Mouse (Mus musculus): ENCODE results near the gene Sqor.

Sqor gene

GRCm38 (mm10) chr2:122765071-122765793, at the start of gene Sqor:
Gene Sqor (plus strand): TSS chr2:122765237.
- in situ Hi-C loops (cut with MboI, MseI): no loop called here

- in situ Hi-C loops (cut with MboI, MseI): no loop called here
Observed at GRCm38 (mm10) chr2:122716301-122716842, 48.7 kb upstream of the Sqor start.

GRCm38 (mm10) chr2:122719232-122719631, 45.8 kb upstream of the Sqor start:
- in situ Hi-C loops (cut with MboI, MseI): no loop called here

- in situ Hi-C loops (cut with MboI, MseI): no loop called here
Observed at GRCm38 (mm10) chr2:122720564-122720963, 44.5 kb upstream of the Sqor start.

- in situ Hi-C loops (cut with MboI, MseI): loop anchor here (25.0 kb wide), 1 partner anchor 1263 kb away; the partner anchor contains the start of genes Hypk, Mfap1b and Serinc4
Observed at GRCm38 (mm10) chr2:122725604-122726003, 39.4 kb upstream of the Sqor start.

GRCm38 (mm10) chr2:122731456-122731855, 33.6 kb upstream of the Sqor start:
- in situ Hi-C loops (cut with MboI, MseI): loop anchor here (25.0 kb wide), 1 partner anchor 1269 kb away; the partner anchor contains the start of genes Hypk, Mfap1b and Serinc4

GRCm38 (mm10) chr2:122737894-122738830, 26.9 kb upstream of the Sqor start, which contains the start of gene Bloc1s6:
Gene Bloc1s6 (plus strand): TSS chr2:122738503.
- in situ Hi-C loops (cut with MboI, MseI): loop anchor here (25.0 kb wide), 1 partner anchor 1276 kb away; the partner anchor contains the start of genes Hypk, Mfap1b and Serinc4

GRCm38 (mm10) chr2:122739023-122739422, 26.0 kb upstream of the Sqor start:
- in situ Hi-C loops (cut with MboI, MseI): loop anchor here (25.0 kb wide), 1 partner anchor 1277 kb away; the partner anchor contains the start of genes Hypk, Mfap1b and Serinc4

- in situ Hi-C loops (cut with MboI, MseI): loop anchor here (25.0 kb wide), 1 partner anchor 1284 kb away; the partner anchor contains the start of genes Hypk, Mfap1b and Serinc4
Observed at GRCm38 (mm10) chr2:122746461-122746860, 18.6 kb upstream of the Sqor start.

GRCm38 (mm10) chr2:122753739-122754343, 11.2 kb upstream of the Sqor start:
- in situ Hi-C loops (cut with MboI, MseI): loop anchor here (5.0 kb wide), 2 partner anchors 122 to 182 kb away; no protein-coding TSS in a partner anchor

GRCm38 (mm10) chr2:122759791-122760190, 5.2 kb upstream of the Sqor start:
- in situ Hi-C loops (cut with MboI, MseI): loop anchor here (5.0 kb wide), 2 partner anchors 87 to 377 kb away; no protein-coding TSS in a partner anchor

GRCm38 (mm10) chr2:122762991-122763390, 2.0 kb upstream of the Sqor start:
- in situ Hi-C loops (cut with MboI, MseI): no loop called here

GRCm38 (mm10) chr2:122764526-122764925, 511 bp upstream of the Sqor start:
- in situ Hi-C loops (cut with MboI, MseI): no loop called here

GRCm38 (mm10) chr2:122765794-122766145, 733 bp downstream of the Sqor start:
- in situ Hi-C loops (cut with MboI, MseI): no loop called here

GRCm38 (mm10) chr2:122771002-122771401, 6.0 kb downstream of the Sqor start:
- in situ Hi-C loops (cut with MboI, MseI): no loop called here

GRCm38 (mm10) chr2:122772899-122773298, 7.9 kb downstream of the Sqor start:
- in situ Hi-C loops (cut with MboI, MseI): no loop called here

GRCm38 (mm10) chr2:122775491-122775890, 10.5 kb downstream of the Sqor start:
- in situ Hi-C loops (cut with MboI, MseI): loop anchor here (25.0 kb wide), 1 partner anchor 1837 kb away; no protein-coding TSS in a partner anchor

GRCm38 (mm10) chr2:122776823-122777222, 11.8 kb downstream of the Sqor start:
- in situ Hi-C loops (cut with MboI, MseI): loop anchor here (25.0 kb wide), 1 partner anchor 1835 kb away; no protein-coding TSS in a partner anchor

GRCm38 (mm10) chr2:122779967-122780366, 14.9 kb downstream of the Sqor start:
- in situ Hi-C loops (cut with MboI, MseI): loop anchor here (25.0 kb wide), 1 partner anchor 1832 kb away; no protein-coding TSS in a partner anchor

GRCm38 (mm10) chr2:122780447-122780846, 15.4 kb downstream of the Sqor start:
- in situ Hi-C loops (cut with MboI, MseI): loop anchor here (25.0 kb wide), 1 partner anchor 1832 kb away; no protein-coding TSS in a partner anchor
